Mouse (Mus musculus) olfactory bulb, adult 2 months (tissue): ENCODE data around the gene Sgk2. TPM values are rescaled to one million over a fixed set of nuclear protein-coding genes. Genes with fewer than 3 reads are reported as not detected.
"Not testable (repeated sequence)": the region's sequence is repeated elsewhere in the genome, so short reads cannot be mapped to it uniquely, and the experiment has no call there.

Experiments
- H3K27ac ChIP-seq: fragments of 200-500 bp; 2 replicates; pipeline ENCODE4 v1.5.1; 2012; ENCODE audit warnings: low read depth, low read length; ENCODE audit not compliant: insufficient read depth
- H3K4me1 ChIP-seq: fragments of 200-500 bp; 2 replicates; pipeline ENCODE4 v1.6.1; 2012; ENCODE audit warnings: low read length; ENCODE audit not compliant: control insufficient read depth, insufficient read depth
- H3K4me3 ChIP-seq: fragments of 200-500 bp; 2 replicates; pipeline ENCODE4 v1.5.1; 2012; ENCODE audit warnings: mild to moderate bottlenecking, low read depth, low read length, moderate library complexity; ENCODE audit not compliant: insufficient read depth
- CTCF ChIP-seq: fragments of 200-500 bp; IDR thresholded peaks from 2 replicates; pipeline ENCODE4 v1.5.1; 2012; ENCODE audit warnings: low read depth, mild to moderate bottlenecking, low read length, moderate library complexity; ENCODE audit not compliant: insufficient read depth
- POLR2A ChIP-seq: fragments of 200-500 bp; IDR thresholded peaks from 2 replicates; pipeline ENCODE4 v1.6.1; 2012; ENCODE audit warnings: mild to moderate bottlenecking, low read depth, low read length, moderate library complexity; ENCODE audit not compliant: insufficient read depth
- WGBS: fragments of 180-500 bp; shearing (Covaris S2); methylation state at CpG from one replicate; pipeline ENCODE4 v1.1.7; 2018; 5-methylcytosine and 5-hydroxymethylcytosine counted together
- polyA plus RNA-seq: library from polyadenylated mRNA; stranded (reverse); fragments of >200 nt; gene quantifications from 2 replicates; pipeline ENCODE4 v1.2.4, GENCODE M21; 2012; ENCODE audit warnings: low replicate concordance; ENCODE audit not compliant: missing spikeins, insufficient read depth, insufficient read length

The Sgk2 gene
- polyA plus RNA-seq, 1 experiment, result not detected

DNA sequence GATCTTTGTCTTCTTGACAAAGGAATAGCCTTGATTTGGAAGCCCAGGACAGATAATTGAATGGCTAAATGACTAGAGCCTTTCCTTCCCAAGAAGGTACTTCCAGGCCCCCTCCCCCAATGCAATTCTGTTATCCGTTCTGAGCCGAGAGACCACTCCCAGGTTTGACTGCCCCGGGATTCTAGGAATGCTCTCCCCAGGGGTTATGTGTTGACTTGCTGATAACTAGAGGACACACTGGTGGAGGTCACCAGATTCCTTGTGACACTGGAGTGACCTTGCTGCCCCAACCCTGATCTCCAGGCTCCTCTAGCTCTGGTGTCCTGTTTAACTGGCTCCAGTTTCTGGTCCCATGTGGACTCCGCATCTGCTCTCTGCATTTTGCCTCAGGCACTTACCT, 65.0 kb downstream of the Sgk2 start:
- Histone ChIP-seq H3K4me3 (no peak overlapping the region), H3K27ac (no peak overlapping the region), H3K4me1 (peaks cover 8% of the 10 kb centered on the region)
- 59% methylated on average over 4 of the region's 4 CpGs for WGBS
- no peak for TF ChIP-seq POLR2A
- no peak for TF ChIP-seq CTCF

DNA sequence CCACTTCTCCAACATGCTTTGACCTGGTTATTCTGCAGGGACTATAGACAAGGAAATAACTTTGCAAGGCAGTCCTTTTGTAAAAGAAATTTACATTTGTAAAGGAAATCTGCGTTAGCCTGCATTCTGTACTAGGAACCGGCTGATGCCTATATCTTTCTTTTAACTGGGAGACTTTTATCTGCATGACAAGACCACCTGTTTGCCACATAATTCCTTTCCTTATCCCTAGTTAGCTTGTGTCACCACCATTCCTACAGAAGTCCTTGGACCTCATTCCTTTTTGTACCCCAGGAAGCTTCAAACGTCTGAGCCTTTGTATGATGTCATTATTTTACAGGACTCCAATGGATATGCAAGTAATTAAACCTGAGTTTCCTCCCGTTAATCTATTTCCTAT, 65.7 kb downstream of the Sgk2 start:
- TF ChIP-seq POLR2A (no peak), CTCF (no peak)
- WGBS, result 61% methylated on average over 4 of the region's 4 CpGs
- H3K4me3 ChIP-seq, result no peak overlapping the region
- peaks cover 8% of the 10 kb centered on the region for H3K4me1 ChIP-seq
- H3K27ac ChIP-seq, result no peak overlapping the region

DNA sequence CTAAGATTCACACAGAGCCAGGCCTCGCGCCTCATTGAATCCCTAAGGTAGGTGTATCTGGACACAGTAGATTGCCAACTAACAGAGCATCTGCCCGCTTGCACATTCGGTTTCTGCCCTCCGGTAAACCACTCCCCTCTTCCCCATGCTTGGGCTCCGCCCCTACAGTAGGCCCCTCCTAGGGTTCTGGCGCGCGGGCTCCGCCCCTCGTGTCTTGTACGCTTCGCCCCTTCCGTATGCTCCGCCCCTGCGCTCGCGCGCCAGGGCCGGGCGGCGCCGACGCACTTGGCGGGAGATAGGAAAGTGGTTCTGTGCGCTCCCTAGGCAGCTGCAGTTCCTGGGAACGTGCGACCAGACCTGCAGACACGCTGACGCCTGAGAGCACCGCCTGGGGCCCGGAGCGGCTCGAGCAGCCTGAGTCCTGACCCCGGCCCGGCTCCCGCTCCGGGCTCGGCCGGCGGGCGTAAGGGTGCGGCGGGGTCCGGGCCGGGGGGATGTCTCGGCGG, 67.3 kb downstream of the Sgk2 start, which contains the start of gene Mybl2:
Gene Mybl2 (plus strand): TSS at position 353 of the 506 bp plus-strand sequence.
- WGBS, result under 1% methylated on average over 48 of the region's 48 CpGs
- H3K27ac ChIP-seq, result no peak within 1 kb of the TSS
- H3K4me1 ChIP-seq, result peaks cover 8% of the 10 kb centered on the region
- TF ChIP-seq CTCF (no peak), POLR2A (no peak)
- H3K4me3 ChIP-seq, result peak within 1 kb of the TSS; percentile 37

DNA sequence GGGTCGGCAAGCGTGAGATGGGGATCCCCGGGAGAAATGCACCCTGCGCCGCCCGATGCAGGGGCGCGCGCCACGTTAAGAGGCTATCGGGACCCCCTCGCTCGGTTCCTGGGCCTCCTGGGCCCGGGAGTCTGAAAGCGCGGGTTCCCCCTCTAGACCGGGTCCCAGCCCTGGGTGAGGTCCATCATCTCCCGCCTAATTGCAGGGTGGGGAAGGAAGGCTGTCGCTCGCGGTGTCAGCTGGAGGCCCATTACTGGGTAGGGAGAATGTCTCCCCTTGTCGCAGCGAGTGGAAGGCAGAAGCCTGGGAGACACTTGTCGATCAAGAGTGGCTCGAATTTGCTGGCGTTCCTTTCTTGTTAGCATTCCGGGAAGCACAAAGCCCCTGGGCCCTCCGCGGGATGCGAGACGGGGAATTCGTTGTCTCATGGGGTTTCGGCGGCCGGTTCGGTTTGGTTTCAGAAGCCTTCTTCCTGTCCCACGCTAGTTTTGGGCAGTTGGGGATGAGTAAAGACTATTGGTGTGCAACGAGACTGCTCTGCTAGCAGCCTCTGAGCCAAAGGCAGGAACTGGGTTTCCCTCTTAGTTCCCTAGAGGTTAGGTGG, 67.9 kb downstream of the Sgk2 start:
- Histone ChIP-seq H3K4me3 (peak overlapping the region; percentile 37), H3K4me1 (peaks cover 8% of the 10 kb centered on the region), H3K27ac (no peak overlapping the region)
- TF ChIP-seq POLR2A (no peak), CTCF (no peak)
- WGBS, result 3% methylated on average over 38 of the region's 38 CpGs

DNA sequence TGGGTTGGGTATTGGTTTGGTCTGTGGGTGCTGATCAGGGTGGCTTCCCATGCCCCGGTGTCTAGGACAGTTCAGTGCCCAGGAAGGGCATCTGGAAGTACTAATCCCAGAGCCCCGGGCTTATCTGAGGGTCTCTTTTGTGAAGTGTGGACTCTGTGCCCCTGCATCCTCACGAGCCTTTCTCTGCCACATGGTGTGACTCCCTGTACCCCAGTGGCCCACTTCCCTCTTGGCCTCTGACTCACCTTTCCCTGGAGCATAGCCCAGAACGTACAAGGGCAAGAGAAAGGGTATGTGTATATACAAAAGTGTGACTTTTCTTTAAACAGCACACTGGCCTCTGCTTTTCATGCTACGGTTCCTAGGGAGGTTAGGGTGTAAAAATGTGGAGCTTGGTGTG, 68.6 kb downstream of the Sgk2 start:
- Histone ChIP-seq H3K27ac (no peak overlapping the region), H3K4me3 (no peak overlapping the region), H3K4me1 (peaks cover 8% of the 10 kb centered on the region)
- TF ChIP-seq POLR2A (no peak), CTCF (no peak)
- 42% methylated on average over 5 of the region's 5 CpGs for WGBS

DNA sequence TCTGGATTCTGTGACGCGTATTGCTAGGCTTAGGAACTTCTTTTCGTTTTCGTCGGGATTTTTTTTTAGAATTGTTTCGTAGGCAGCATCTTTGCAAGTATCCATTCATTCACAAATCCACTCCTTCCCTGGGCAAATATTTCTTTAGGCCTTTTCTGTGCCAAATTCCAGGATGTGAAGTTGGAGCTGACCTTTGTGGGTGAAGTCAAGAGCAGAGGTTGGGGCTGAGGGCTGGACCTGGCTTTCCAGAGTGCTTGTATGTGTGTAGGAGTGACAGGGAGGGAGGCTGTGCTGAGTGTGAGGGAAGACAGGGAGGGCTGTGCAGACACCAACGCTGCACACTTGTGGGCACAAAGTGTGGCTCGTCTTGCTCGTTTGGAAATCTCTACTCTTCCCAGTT, 69.5 kb downstream of the Sgk2 start:
- 86% methylated on average over 9 of the region's 9 CpGs for WGBS
- TF ChIP-seq CTCF, result no peak
- TF ChIP-seq POLR2A, result no peak
- Histone ChIP-seq H3K4me1 (peaks cover 8% of the 10 kb centered on the region), H3K4me3 (no peak overlapping the region), H3K27ac (no peak overlapping the region)

DNA sequence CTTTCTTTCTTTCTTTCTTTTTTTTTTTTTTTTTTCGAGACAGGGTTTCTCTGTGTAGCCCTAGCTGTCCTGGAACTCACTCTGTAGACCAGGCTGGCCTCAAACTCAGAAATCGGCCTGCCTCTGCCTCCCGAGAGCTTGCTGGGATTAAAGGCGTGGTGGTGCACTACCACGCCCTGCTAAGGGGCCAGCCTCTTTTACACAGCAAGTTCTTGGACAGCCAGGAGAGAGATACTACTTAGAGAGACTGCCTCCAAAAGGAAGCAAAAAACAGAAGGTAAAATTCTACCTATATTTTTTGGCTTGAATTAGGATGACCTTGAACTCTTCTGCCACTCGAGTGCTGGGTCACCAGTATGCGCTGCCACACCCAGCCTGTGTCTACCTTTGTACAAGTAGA, 71.9 kb downstream of the Sgk2 start:
- H3K4me1 ChIP-seq, H3K27ac ChIP-seq, H3K4me3 ChIP-seq: not testable (repeated sequence)
- 92% methylated on average over 7 of the region's 7 CpGs for WGBS

DNA sequence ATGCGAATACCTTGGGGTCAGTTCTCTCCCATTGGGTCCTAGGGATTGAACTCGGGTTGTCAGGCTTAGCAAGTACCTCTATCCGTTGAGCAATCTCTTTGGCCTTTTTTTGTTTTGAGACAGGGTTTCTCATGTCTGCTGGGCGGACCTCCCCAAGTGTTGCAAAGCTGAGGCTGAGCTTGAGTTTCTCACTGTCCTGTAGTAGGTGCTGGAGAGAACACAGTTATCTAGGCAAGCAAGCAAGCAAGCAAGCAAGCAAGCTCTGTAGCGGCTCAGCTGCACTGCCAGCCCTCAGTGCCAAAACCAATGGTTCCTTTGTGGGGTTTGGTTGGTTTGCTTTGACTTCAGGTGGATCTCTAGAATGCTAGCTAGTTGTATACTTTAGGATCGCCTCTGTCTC, 73.5 kb downstream of the Sgk2 start:
- WGBS, result 85% methylated on average over 6 of the region's 6 CpGs

DNA sequence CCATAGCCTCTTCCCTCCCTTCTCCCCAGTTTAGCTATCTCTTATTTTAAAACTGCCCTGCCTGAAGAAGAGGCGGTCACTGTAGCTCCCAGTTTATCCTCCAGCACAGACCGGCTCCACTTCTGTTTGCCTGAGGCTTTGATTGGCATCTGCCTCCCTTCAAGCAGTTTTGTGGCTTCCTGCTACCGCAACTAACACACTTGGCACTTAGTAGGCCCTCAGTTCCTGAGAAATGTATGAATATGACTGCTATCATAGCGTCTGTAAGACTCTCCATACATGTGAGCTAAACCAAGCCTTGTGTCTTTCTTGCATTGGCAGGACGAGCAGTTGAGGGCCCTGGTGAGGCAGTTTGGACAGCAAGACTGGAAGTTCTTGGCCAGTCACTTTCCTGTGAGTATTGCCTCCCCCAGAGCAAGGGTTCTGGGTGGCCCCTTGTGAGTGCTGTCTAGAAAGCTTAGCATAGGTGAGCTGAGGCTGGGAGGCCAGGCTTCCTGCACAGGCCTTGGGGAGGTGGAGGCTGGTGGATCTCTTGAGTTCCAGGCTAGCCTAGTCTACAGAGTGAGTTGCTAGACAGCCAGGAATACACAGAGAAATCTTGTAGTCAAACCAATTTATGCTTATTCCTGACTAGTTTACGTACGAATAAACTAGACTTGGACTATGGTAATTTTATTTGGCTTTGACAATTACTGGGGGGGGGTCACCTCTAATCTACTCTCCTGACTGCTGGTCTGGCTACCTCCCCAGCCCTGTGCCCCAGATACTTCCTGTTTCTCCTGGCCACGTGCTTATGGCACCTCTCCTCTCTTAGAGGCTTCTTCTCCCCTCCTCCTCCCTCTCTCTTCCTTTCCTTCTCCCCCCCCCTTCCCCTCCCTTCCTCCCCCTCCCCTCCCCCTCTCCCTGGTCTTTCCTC, 74.3 kb downstream of the Sgk2 start:
- no peak overlapping the region for H3K4me3 ChIP-seq
- no peak overlapping the region for H3K27ac ChIP-seq
- no peaks in the 10 kb centered on the region for H3K4me1 ChIP-seq
- 86% methylated on average over 8 of the region's 8 CpGs for WGBS
- no peak for TF ChIP-seq POLR2A
- no peak for TF ChIP-seq CTCF

More for the DNA sequence above, 73.5 kb downstream of the Sgk2 start:
- Histone ChIP-seq H3K4me1 (no peaks in the 10 kb centered on the region), H3K4me3 (no peak overlapping the region), H3K27ac (no peak overlapping the region)
- TF ChIP-seq CTCF (no peak), POLR2A (no peak)
